Mouse (Mus musculus): Measurements from ENCODE around the gene Grik1.

GRCm38 (mm10) chr16:88125098-88125497 is 165.0 kb downstream of the Grik1 start:
- TF ChIP-seq CTCF (IDR thresholded peaks at IDR 0.05; ENCODE audit: extremely low read depth, insufficient read depth, insufficient read length, insufficient replicate concordance), result no peak
- TF ChIP-seq POLR2A (IDR thresholded peaks at IDR 0.05; ENCODE audit: low read depth, low read length), result no peak
